Mouse (Mus musculus) cerebellum, adult 8-10 months (tissue): ENCODE measurements at regions not wholly inside any gene's neighbourhood (a gene's known extent, or its start where the extent isn't known, plus 50 kb on each side); places are given as distances from the start of the nearest gene placed in this dataset.

Experiments
- DNase-seq: peaks from one replicate; pipeline ENCODE4 v3.0.0; 2022

- DNase-seq, result no peak
These were observed 423.4 kb upstream of the Smim15 start for GRCm38 (mm10) chr13:107620887-107621286.

GRCm38 (mm10) chr13:107620210-107620609 is 424.0 kb upstream of the Smim15 start:
- DNase-seq, result no peak

GRCm38 (mm10) chr13:107619430-107619927 is 424.8 kb upstream of the Smim15 start:
- no peak for DNase-seq

- no peak for DNase-seq
These were observed 425.3 kb upstream of the Smim15 start for GRCm38 (mm10) chr13:107618796-107619429.

- DNase-seq, result no peak
These were observed 425.9 kb upstream of the Smim15 start for GRCm38 (mm10) chr13:107618369-107618771.

- no peak for DNase-seq
These were observed 426.7 kb upstream of the Smim15 start for GRCm38 (mm10) chr13:107617582-107617981.

- DNase-seq, result no peak
These were observed 427.5 kb upstream of the Smim15 start for GRCm38 (mm10) chr13:107616775-107617174.

GRCm38 (mm10) chr13:107608996-107609503 is 435.2 kb upstream of the Smim15 start:
- DNase-seq, result no peak

GRCm38 (mm10) chr13:107607294-107607693 is 437.0 kb upstream of the Smim15 start:
- DNase-seq, result no peak

GRCm38 (mm10) chr13:107602149-107602548 is 442.1 kb upstream of the Smim15 start:
- DNase-seq, result no peak

- no peak for DNase-seq
These were observed 443.2 kb upstream of the Smim15 start for GRCm38 (mm10) chr13:107601132-107601439.

GRCm38 (mm10) chr13:107600331-107601131 is 443.7 kb upstream of the Smim15 start:
- DNase-seq, result no peak

- DNase-seq, result no peak
These were observed 445.1 kb upstream of the Smim15 start for GRCm38 (mm10) chr13:107599094-107599644.

- no peak for DNase-seq
These were observed 445.9 kb upstream of the Smim15 start for GRCm38 (mm10) chr13:107598391-107598790.

- DNase-seq, result no peak
These were observed 447.0 kb upstream of the Smim15 start for GRCm38 (mm10) chr13:107597217-107597616.

GRCm38 (mm10) chr13:107596183-107596582 is 448.1 kb upstream of the Smim15 start:
- no peak for DNase-seq

GRCm38 (mm10) chr13:107588399-107589002 is 455.7 kb upstream of the Smim15 start:
- no peak for DNase-seq

GRCm38 (mm10) chr13:107587678-107588077 is 456.6 kb upstream of the Smim15 start:
- no peak for DNase-seq

- DNase-seq, result no peak
These were observed 458.3 kb upstream of the Smim15 start for GRCm38 (mm10) chr13:107585936-107586335.

- no peak for DNase-seq
These were observed 458.9 kb upstream of the Smim15 start for GRCm38 (mm10) chr13:107585353-107585752.

- DNase-seq, result no peak
These were observed 465.3 kb upstream of the Smim15 start for GRCm38 (mm10) chr13:107578968-107579367.

GRCm38 (mm10) chr13:107577809-107578208 is 466.4 kb upstream of the Smim15 start:
- no peak for DNase-seq

GRCm38 (mm10) chr13:107577272-107577671 is 467.0 kb upstream of the Smim15 start:
- DNase-seq, result no peak
